Mouse (Mus musculus): ENCODE measurements around the gene Cacna2d3.

- TF ChIP-seq POLR2A (IDR thresholded peaks at IDR 0.05; ENCODE audit: insufficient read depth, low read depth, low read length) (no peak), CTCF (IDR thresholded peaks at IDR 0.05; ENCODE audit: insufficient read depth, low read depth, low read length) (no peak)
These were observed 9.0 kb downstream of the Cacna2d3 start for GRCm38 (mm10) chr14:29712621-29713020.

Measured in olfactory bulb, adult 2 months (tissue).